Mouse (Mus musculus) embryonic fibroblast, embryonic 13.5 days (primary cell): ENCODE data around the gene Gosr1.

Experiments used
- CTCF ChIP-seq: IDR thresholded peaks from 2 replicates; pipeline ENCODE4 v1.5.1; 2011; ENCODE audit warnings: mild to moderate bottlenecking, control low read depth, low read length, moderate library complexity, borderline replicate concordance; ENCODE audit not compliant: insufficient read depth
- POLR2A ChIP-seq: IDR thresholded peaks from 2 replicates; pipeline ENCODE4 v1.6.1; 2011; ENCODE audit warnings: low read depth, mild to moderate bottlenecking, control low read depth, low read length, moderate library complexity

GRCm38 (mm10) chr11:76730650-76731049, 32.7 kb downstream of the Gosr1 start:
- TF ChIP-seq POLR2A, result no peak
- no peak for TF ChIP-seq CTCF
